Mouse (Mus musculus) erythroblast, embryonic 14.5 days (primary cell): ENCODE measurements around the gene Cdhr5.

Experiments
- GATA1 ChIP-seq: IDR thresholded peaks from 2 replicates; pipeline ENCODE4 v1.6.1; 2012; ENCODE audit warnings: low read length, inconsistent platforms, mixed read lengths
- TAL1 ChIP-seq: IDR thresholded peaks from 3 replicates; pipeline ENCODE4 v1.6.1; 2012; ENCODE audit warnings: low read length, inconsistent platforms, mixed read lengths

- TF ChIP-seq GATA1 (no peak), TAL1 (no peak)
Observed at GRCm38 (mm10) chr7:141269273-141269545, 7.4 kb downstream of the Cdhr5 start.
